Mouse (Mus musculus): ENCODE measurements at regions not wholly inside any gene's neighbourhood (a gene's known extent, or its start where the extent isn't known, plus 50 kb on each side); places are given as distances from the start of the nearest gene placed in this dataset.

DNA sequence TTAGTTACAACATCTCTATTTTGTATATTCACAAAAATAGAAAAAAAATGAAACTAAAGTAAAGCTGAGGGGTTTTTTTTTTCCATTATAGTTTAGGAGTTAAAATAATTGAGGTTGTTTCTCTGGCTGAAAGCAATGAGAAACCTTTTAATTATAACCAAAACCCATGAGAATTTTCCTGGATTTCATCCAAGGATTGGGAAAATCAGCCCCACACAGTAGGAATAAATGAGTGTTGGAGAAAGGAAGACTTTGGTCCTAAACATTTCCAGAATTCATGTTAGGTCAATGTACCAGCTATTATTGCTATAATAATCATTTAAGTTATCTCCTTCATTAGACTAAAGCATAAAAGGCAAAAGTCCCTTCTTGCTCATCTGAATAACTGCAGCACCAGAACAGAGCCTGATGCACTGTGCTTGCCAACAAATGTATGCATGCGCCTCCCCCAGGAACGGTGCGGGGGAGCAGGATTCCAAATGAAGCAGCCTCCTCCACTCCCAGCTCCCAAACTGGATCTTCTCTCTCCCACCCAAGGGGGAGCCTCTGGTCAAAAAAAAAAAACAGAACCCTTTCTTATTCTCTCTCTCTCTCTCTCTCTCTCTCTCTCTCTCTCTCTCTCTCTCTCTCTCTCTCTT lies 153.0 kb downstream of the Galc start:
- Histone ChIP-seq H3K27ac (ENCODE audit: control insufficient read depth, insufficient read depth, low read depth, low read length) (no peak overlapping the region), H3K27me3 (ENCODE audit: control insufficient read depth, insufficient read depth, low read length) (no peaks in the 10 kb centered on the region), H3K36me3 (ENCODE audit: control insufficient read depth, insufficient read depth, low read length) (no peaks in the 10 kb centered on the region), H3K4me1 (ENCODE audit: control insufficient read depth, insufficient read depth, low read length) (peaks cover 2% of the 10 kb centered on the region), H3K4me3 (ENCODE audit: control insufficient read depth, low read depth, low read length) (no peak overlapping the region)
- TF ChIP-seq CTCF (IDR thresholded peaks at IDR 0.05; ENCODE audit: control insufficient read depth, insufficient read depth, insufficient replicate concordance, low read depth, low read length), result no peak
- no peak for TF ChIP-seq POLR2A (IDR thresholded peaks at IDR 0.05; ENCODE audit: control insufficient read depth, low read depth, low read length)

DNA sequence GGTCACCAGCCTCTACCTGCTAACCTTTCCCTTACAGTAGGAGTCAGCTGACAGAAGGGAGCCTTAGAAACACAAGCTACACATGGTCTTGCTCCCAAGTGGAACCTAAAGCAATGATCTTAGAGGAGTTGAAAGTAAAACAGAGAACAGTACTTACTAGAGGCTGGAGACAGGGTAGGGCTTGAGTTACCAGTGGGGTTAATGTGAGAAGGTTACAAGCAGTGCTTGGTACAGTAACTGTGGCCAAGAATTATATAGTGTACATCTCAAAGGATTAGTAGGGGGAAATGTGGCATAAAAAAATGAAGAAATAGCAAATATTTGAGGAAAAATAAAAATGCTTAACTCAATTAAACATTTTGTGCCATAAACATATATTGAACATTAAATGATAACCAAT lies 153.5 kb downstream of the Galc start:
- H3K4me1 ChIP-seq (ENCODE audit: control insufficient read depth, insufficient read depth, low read length), result peaks cover 2% of the 10 kb centered on the region
- H3K36me3 ChIP-seq (ENCODE audit: control insufficient read depth, insufficient read depth, low read length), result no peaks in the 10 kb centered on the region
- no peak overlapping the region for H3K4me3 ChIP-seq (ENCODE audit: control insufficient read depth, low read depth, low read length)
- TF ChIP-seq POLR2A (IDR thresholded peaks at IDR 0.05; ENCODE audit: control insufficient read depth, low read depth, low read length) (no peak), CTCF (IDR thresholded peaks at IDR 0.05; ENCODE audit: control insufficient read depth, insufficient read depth, insufficient replicate concordance, low read depth, low read length) (no peak)
- no peak overlapping the region for H3K27ac ChIP-seq (ENCODE audit: control insufficient read depth, insufficient read depth, low read depth, low read length)
- H3K27me3 ChIP-seq (ENCODE audit: control insufficient read depth, insufficient read depth, low read length), result no peaks in the 10 kb centered on the region

DNA sequence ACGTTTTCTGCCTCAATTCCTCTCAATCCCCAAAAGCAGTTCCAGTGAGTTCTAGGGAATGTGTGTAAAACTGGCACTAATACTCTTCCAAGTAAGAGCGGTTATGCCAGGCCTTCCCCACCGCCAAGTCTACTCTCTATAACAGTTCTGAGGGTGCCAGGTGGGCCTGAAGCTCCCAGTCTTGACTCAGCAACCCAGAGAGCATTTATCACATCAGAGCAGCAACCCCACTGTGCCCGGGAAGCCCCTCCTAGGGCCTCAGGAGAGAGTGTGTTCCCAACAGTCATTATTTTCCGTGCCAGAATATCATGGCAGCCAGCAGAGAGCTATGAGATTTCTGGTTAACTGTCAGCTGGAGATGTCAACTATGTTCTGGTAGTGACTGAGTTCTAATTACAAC lies 169.1 kb downstream of the Galc start:
- no peak overlapping the region for H3K27ac ChIP-seq (ENCODE audit: control insufficient read depth, insufficient read depth, low read depth, low read length)
- H3K4me3 ChIP-seq (ENCODE audit: control insufficient read depth, low read depth, low read length), result no peak overlapping the region
- no peaks in the 10 kb centered on the region for H3K36me3 ChIP-seq (ENCODE audit: control insufficient read depth, insufficient read depth, low read length)
- no peak for TF ChIP-seq CTCF (IDR thresholded peaks at IDR 0.05; ENCODE audit: control insufficient read depth, insufficient read depth, insufficient replicate concordance, low read depth, low read length)
- TF ChIP-seq POLR2A (IDR thresholded peaks at IDR 0.05; ENCODE audit: control insufficient read depth, low read depth, low read length), result no peak
- no peaks in the 10 kb centered on the region for H3K4me1 ChIP-seq (ENCODE audit: control insufficient read depth, insufficient read depth, low read length)
- H3K27me3 ChIP-seq (ENCODE audit: control insufficient read depth, insufficient read depth, low read length), result no peaks in the 10 kb centered on the region

DNA sequence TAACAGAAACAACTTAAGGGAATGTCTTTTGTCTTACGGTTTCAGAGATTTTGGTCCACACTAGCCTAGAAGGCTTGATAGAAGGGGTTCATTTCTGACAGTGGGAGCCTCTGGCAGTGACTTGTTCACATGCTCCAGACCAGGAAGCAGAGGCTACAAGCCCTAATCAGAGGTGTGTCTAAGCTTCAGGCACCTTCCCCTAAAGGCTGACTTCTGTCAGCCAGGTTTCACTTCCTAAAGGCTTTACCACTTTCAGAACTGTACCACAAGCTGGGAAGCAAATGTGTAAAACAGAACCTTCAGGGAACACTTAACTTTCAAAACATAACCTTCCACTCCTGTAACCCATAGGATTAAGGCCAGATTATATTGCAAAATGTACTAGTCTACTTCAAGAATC lies 180.9 kb downstream of the Galc start:
- Histone ChIP-seq H3K36me3 (ENCODE audit: control insufficient read depth, insufficient read depth, low read length) (no peaks in the 10 kb centered on the region), H3K4me3 (ENCODE audit: control insufficient read depth, low read depth, low read length) (no peak overlapping the region), H3K27ac (ENCODE audit: control insufficient read depth, insufficient read depth, low read depth, low read length) (no peak overlapping the region), H3K4me1 (ENCODE audit: control insufficient read depth, insufficient read depth, low read length) (no peaks in the 10 kb centered on the region), H3K27me3 (ENCODE audit: control insufficient read depth, insufficient read depth, low read length) (no peaks in the 10 kb centered on the region)
- TF ChIP-seq CTCF (IDR thresholded peaks at IDR 0.05; ENCODE audit: control insufficient read depth, insufficient read depth, insufficient replicate concordance, low read depth, low read length), result no peak
- no peak for TF ChIP-seq POLR2A (IDR thresholded peaks at IDR 0.05; ENCODE audit: control insufficient read depth, low read depth, low read length)

DNA sequence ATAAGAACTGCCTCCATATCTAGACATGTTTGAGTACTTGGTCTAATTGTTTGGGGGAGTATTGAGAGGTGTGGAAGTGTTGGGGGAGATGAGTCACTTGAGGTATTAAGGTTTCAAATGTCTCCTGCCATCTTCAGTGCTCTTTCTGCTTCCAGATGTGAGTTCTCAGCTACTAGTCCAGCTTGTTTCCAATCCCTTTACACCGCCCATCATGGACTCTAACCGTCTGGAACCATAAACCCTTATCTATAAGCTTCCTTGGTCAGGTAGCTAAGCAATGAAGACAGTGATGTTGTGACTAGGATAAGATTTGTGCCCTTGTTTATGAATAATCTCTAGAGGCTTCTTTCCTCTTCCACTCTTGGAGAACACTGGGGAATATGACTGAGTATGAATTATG lies 183.7 kb downstream of the Galc start:
- TF ChIP-seq CTCF (IDR thresholded peaks at IDR 0.05; ENCODE audit: control insufficient read depth, insufficient read depth, insufficient replicate concordance, low read depth, low read length) (no peak), POLR2A (IDR thresholded peaks at IDR 0.05; ENCODE audit: control insufficient read depth, low read depth, low read length) (no peak)
- Histone ChIP-seq H3K27me3 (ENCODE audit: control insufficient read depth, insufficient read depth, low read length) (no peaks in the 10 kb centered on the region), H3K4me1 (ENCODE audit: control insufficient read depth, insufficient read depth, low read length) (no peaks in the 10 kb centered on the region), H3K4me3 (ENCODE audit: control insufficient read depth, low read depth, low read length) (no peak overlapping the region), H3K36me3 (ENCODE audit: control insufficient read depth, insufficient read depth, low read length) (no peaks in the 10 kb centered on the region), H3K27ac (ENCODE audit: control insufficient read depth, insufficient read depth, low read depth, low read length) (no peak overlapping the region)

DNA sequence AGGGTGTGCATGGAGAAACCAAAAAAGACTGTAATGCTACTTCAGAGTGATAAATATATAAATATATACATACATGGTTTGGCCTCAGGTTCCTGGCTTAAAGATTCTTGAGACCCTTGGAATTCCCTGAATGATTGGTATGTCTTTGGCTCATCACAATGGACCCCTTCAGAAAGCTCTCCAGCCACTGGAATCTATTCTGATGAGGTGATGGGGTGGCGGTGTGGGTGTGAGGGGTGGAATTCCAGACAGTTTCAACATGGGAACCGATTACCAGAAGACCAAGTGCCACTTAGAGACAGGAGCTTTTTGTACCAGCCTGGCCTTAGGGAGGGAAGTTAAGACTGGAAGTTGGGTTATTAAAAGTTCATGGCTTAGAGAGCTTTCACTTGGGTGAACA lies 190.1 kb downstream of the Galc start:
- H3K27me3 ChIP-seq (ENCODE audit: control insufficient read depth, insufficient read depth, low read length), result no peaks in the 10 kb centered on the region
- no peak overlapping the region for H3K4me3 ChIP-seq (ENCODE audit: control insufficient read depth, low read depth, low read length)
- H3K4me1 ChIP-seq (ENCODE audit: control insufficient read depth, insufficient read depth, low read length), result no peaks in the 10 kb centered on the region
- H3K36me3 ChIP-seq (ENCODE audit: control insufficient read depth, insufficient read depth, low read length), result no peaks in the 10 kb centered on the region
- TF ChIP-seq POLR2A (IDR thresholded peaks at IDR 0.05; ENCODE audit: control insufficient read depth, low read depth, low read length), result no peak
- H3K27ac ChIP-seq (ENCODE audit: control insufficient read depth, insufficient read depth, low read depth, low read length), result no peak overlapping the region

DNA sequence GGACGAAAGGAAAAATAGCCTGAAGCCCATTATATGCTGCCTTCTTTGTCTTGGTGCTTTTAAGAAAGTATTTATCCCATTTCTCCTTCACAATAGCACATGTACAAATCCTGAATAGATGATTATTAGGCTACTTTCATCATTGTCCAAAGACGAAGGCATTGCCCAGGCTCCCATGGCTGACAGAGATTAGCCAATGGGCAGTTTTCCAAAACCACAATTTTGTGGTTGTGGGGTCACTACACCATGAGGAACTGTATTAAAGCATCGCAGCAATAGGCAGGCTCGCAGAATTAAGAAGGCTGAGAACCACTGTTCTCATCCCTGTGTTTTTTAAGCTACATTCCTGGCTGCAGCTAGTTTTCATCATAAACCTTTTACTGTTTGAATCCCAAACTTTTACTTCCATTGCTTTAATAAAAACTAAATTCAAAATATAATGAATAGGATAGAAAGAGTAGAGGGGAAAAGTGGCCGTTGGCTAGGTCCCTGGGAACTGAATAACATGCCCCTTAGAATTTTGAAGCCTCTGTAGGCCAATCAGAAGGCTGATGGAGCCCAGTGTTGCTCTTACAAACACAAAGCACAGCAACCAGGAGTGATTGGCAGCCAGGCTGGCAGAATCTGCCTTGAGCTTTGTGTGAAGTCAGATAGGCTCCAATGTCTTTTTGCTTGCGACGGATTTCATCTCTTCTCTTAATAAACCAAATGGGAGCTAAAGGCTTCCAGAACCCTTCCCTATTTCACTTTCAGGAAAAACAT lies 199.7 kb downstream of the Galc start:
- Histone ChIP-seq H3K27me3 (ENCODE audit: control insufficient read depth, insufficient read depth, low read length) (no peaks in the 10 kb centered on the region), H3K4me1 (ENCODE audit: control insufficient read depth, insufficient read depth, low read length) (no peaks in the 10 kb centered on the region), H3K4me3 (ENCODE audit: control insufficient read depth, low read depth, low read length) (no peak overlapping the region), H3K27ac (ENCODE audit: control insufficient read depth, insufficient read depth, low read depth, low read length) (no peak overlapping the region), H3K36me3 (ENCODE audit: control insufficient read depth, insufficient read depth, low read length) (no peaks in the 10 kb centered on the region)
- TF ChIP-seq CTCF (IDR thresholded peaks at IDR 0.05; ENCODE audit: control insufficient read depth, insufficient read depth, insufficient replicate concordance, low read depth, low read length) (no peak), POLR2A (IDR thresholded peaks at IDR 0.05; ENCODE audit: control insufficient read depth, low read depth, low read length) (no peak)

Measured in testis, adult 2 months (tissue).